19 mouse cellular contexts compared by ENCODE assay signal in the genomic region with DNA sequence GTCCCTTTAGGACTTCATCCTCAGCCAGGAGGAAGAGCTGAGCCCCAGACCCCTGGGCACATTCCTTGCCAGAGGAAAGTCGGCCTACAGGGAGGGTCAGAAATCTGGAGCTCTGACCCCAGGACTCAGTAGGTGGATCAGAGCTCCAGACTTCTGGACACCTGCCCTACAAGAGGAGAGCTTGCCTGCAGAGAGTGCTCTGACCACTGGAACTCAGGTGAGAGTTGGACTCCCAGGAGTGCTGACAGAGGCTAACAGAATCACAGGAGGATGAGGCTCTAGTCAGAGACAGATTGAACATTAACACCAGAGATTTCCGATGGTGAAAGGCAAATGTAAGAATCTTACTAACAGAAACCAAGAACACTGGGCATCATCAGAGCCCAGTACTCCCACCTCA. TPM values are rescaled to one million over a fixed set of nuclear protein-coding genes. Genes with fewer than 3 reads are reported as not detected.
"Had no signal": no experiment of that assay in that cellular context is flagged by ENCODE, and none has a peak within 500 bp of the region (broad histone marks: within the 10 kb centered on the region; RNA-seq: fewer than 3 reads in every experiment).

No protein-coding gene starts in this region.

RNA-seq across cellular contexts. Expression of a gene that starts 14.4 kb away (rescaled TPM):
- polyA plus RNA-seq: cerebellum, adult 2 months; cortical plate, adult 2 months; embryonic facial prominence, embryonic 11.5 days; embryonic facial prominence, embryonic 13.5 days; erythroblast, embryonic 14.5 days; forebrain, embryonic 10.5 days; forebrain, embryonic 12.5 days; forebrain, embryonic 13.5 days; forebrain, embryonic 14.5 days; forebrain, embryonic 15.5 days; forebrain, embryonic 16.5 days; forebrain, postnatal 0 days; frontal cortex, adult 2 months had no signal

RNA-seq across cellular contexts. Expression of a gene that starts 32.9 kb away (rescaled TPM):
- polyA plus RNA-seq: cerebellum, adult 2 months; cortical plate, adult 2 months; embryonic facial prominence, embryonic 10.5 days; erythroblast, embryonic 14.5 days; forebrain, embryonic 10.5 days; forebrain, embryonic 13.5 days; forebrain, embryonic 14.5 days; forebrain, embryonic 15.5 days; forebrain, embryonic 16.5 days; forebrain, postnatal 0 days; gonadal fat pad, adult 2 months; heart, adult 2 months had no signal

RNA-seq across cellular contexts. Expression of a gene that starts 37.0 kb away (rescaled TPM):
- polyA plus RNA-seq: cerebellum, adult 2 months; cortical plate, adult 2 months; embryonic facial prominence, embryonic 10.5 days; embryonic facial prominence, embryonic 11.5 days; embryonic facial prominence, embryonic 12.5 days; embryonic facial prominence, embryonic 13.5 days; embryonic facial prominence, embryonic 14.5 days; erythroblast, embryonic 14.5 days; forebrain, embryonic 10.5 days; forebrain, embryonic 11.5 days; forebrain, embryonic 12.5 days; forebrain, embryonic 13.5 days; forebrain, embryonic 14.5 days; forebrain, embryonic 15.5 days; forebrain, embryonic 16.5 days; forebrain, postnatal 0 days; frontal cortex, adult 2 months; gonadal fat pad, adult 2 months; heart, adult 2 months had no signal

RNA-seq across cellular contexts. Expression of a gene that starts 41.5 kb away (rescaled TPM):
- polyA plus RNA-seq: cerebellum, adult 2 months; cortical plate, adult 2 months; embryonic facial prominence, embryonic 11.5 days; embryonic facial prominence, embryonic 12.5 days; erythroblast, embryonic 14.5 days; forebrain, embryonic 10.5 days; forebrain, embryonic 11.5 days; forebrain, embryonic 12.5 days; forebrain, embryonic 13.5 days; forebrain, embryonic 14.5 days; forebrain, embryonic 15.5 days; forebrain, postnatal 0 days; frontal cortex, adult 2 months; gonadal fat pad, adult 2 months; heart, adult 2 months had no signal

RNA-seq across cellular contexts. Expression of a gene that starts 45.3 kb away (rescaled TPM):
- polyA plus RNA-seq: cerebellum, adult 2 months; cortical plate, adult 2 months; embryonic facial prominence, embryonic 10.5 days; embryonic facial prominence, embryonic 11.5 days; embryonic facial prominence, embryonic 12.5 days; erythroblast, embryonic 14.5 days; forebrain, embryonic 10.5 days; forebrain, embryonic 11.5 days; forebrain, embryonic 13.5 days; forebrain, embryonic 14.5 days; forebrain, embryonic 15.5 days; forebrain, embryonic 16.5 days; forebrain, postnatal 0 days had no signal
